Mouse (Mus musculus) midbrain, embryonic 14.5 days (tissue): Measurements from ENCODE around the gene Kif23. TPM values are rescaled to one million over a fixed set of nuclear protein-coding genes. Genes with fewer than 3 reads are reported as not detected.

Experiments
- ATAC-seq: fragments of 200-750 bp; cut with Nextera tagmentation; 2 replicates; pipeline ENCODE4 v1.8.0; 2017; ENCODE audit warnings: moderate number of reproducible peaks, moderate library complexity; ENCODE audit not compliant: low FRiP score, low TSS enrichment
- DNase-seq: peaks from one replicate; pipeline ENCODE4 v3.0.0-alpha.2; 2015
- H3K27ac ChIP-seq: fragments of 300-500 bp; sonication (generic); replicated peaks from 2 replicates; pipeline ENCODE4 v1.5.1; 2014; ENCODE audit warnings: mild to moderate bottlenecking, low read depth, low read length, moderate library complexity
- H3K27me3 ChIP-seq: fragments of 300-500 bp; sonication (generic); 2 replicates; pipeline ENCODE4 v1.6.1; 2014; ENCODE audit warnings: low read length, control low read depth, mixed read lengths; ENCODE audit not compliant: control insufficient read depth, insufficient read depth
- H3K36me3 ChIP-seq: fragments of 300-500 bp; sonication (generic); 2 replicates; pipeline ENCODE4 v1.6.1; 2014; ENCODE audit warnings: low read length, control low read depth; ENCODE audit not compliant: control insufficient read depth, insufficient read depth
- H3K4me1 ChIP-seq: fragments of 300-500 bp; sonication (generic); 2 replicates; pipeline ENCODE4 v1.6.1; 2014; ENCODE audit warnings: mild to moderate bottlenecking, antibody characterized with exemption, low read length, control low read depth; ENCODE audit not compliant: control insufficient read depth, insufficient read depth
- H3K4me2 ChIP-seq: fragments of 300-500 bp; sonication (generic); 2 replicates; pipeline ENCODE4 v1.6.1; 2014; ENCODE audit warnings: mild to moderate bottlenecking, low read length, moderate library complexity
- H3K4me3 ChIP-seq: fragments of 300-500 bp; sonication (generic); replicated peaks from 2 replicates; pipeline ENCODE4 v1.5.1; 2014; ENCODE audit warnings: low read depth, low read length
- H3K9ac ChIP-seq: fragments of 300-500 bp; sonication (generic); replicated peaks from 2 replicates; pipeline ENCODE4 v1.6.1; 2014; ENCODE audit warnings: mild to moderate bottlenecking, low read length, moderate library complexity
- H3K9me3 ChIP-seq: fragments of 300-500 bp; sonication (generic); 2 replicates; pipeline ENCODE4 v1.6.1; 2016; ENCODE audit warnings: low read length, control low read depth, mixed read lengths; ENCODE audit not compliant: control insufficient read depth
- WGBS: fragments of 180-500 bp; shearing (Covaris S2); extraction: QIAGEN DNeasy Blood & Tissue Kit; methylation state at CpG from one replicate; pipeline ENCODE4 v1.1.7; 2014; 5-methylcytosine and 5-hydroxymethylcytosine counted together
- polyA plus RNA-seq: library from polyadenylated mRNA; unstranded; fragments of >200 nt; fragmentation: Nextera tagmentation; extraction: Ambion mirVana; gene quantifications from 2 replicates; pipeline ENCODE4 v1.2.1, GENCODE M21; 2014

Gene Kif23
- polyA plus RNA-seq, 1 experiment from 2014 or later, result 26.3 TPM

GRCm38 (mm10) chr9:61867659-61868058 is 78.9 kb downstream of the Kif23 start:
- no peak for ATAC-seq
- Histone ChIP-seq H3K27ac (no peak overlapping the region; the same call in 1 of the 2 replicates), H3K27me3 (0 out of 2 replicates have a peak, but pooled peaks cover 3% of the 10 kb centered on the region), H3K4me1 (peaks cover 15% of the 10 kb centered on the region), H3K4me3 (no peak overlapping the region), H3K36me3 (no peaks in the 10 kb centered on the region), H3K9me3 (no peaks in the 10 kb centered on the region), H3K4me2 (no peak overlapping the region), H3K9ac (no peak overlapping the region)
- DNase-seq, result no peak
- 73% methylated on average over 11 of the region's 11 CpGs for WGBS

Other genes starting within 250 kb of the Kif23 start
- 935 and 1,231 TPM in 2 replicates for gene Rplp1, start 32.2 kb downstream of the Kif23 start, polyA plus RNA-seq
- gene Paqr5, start 80.1 kb upstream of the Kif23 start, polyA plus RNA-seq, result 0.15 and 0.38 TPM in 2 replicates
- gene Glce, start 175.9 kb upstream of the Kif23 start, polyA plus RNA-seq, result 14.7 and 20.2 TPM in 2 replicates